Mouse (Mus musculus): ENCODE results near the gene Nav3.

DNA sequence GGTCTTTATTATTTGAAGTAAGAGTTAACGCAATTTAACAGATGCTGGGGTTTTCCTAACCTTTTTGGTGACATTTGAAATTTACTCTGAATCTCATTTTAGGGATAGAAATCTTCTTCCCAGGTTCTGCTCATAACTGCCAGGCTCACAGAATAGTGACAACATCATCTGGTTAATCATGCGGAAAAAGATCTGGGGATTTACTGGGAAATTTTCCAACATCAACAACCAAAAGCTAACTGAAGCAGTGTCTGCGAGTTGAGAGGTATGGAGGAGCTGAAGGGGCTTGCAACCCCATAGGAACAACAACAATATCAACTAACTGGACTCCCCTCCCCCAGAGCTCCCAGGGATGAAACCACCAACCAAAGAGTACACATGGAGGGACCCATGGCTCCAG, 505.7 kb downstream of the Nav3 start:
- no peak for TF ChIP-seq MYB (IDR thresholded peaks at IDR 0.05; ENCODE audit: low read depth, low read length)
- TF ChIP-seq NRF1 (IDR thresholded peaks at IDR 0.05; ENCODE audit: insufficient read depth, low read depth, low read length, poor library complexity, severe bottlenecking) = no peak
- TF ChIP-seq TAL1 (IDR thresholded peaks at IDR 0.05; ENCODE audit: low read length) = no peak
- no peak for TF ChIP-seq ZNF384 (IDR thresholded peaks at IDR 0.05; ENCODE audit: low read depth, low read length)
- no peak for TF ChIP-seq EP300 (IDR thresholded peaks at IDR 0.05; ENCODE audit: low read depth in 1 of 2, low read length in 2 of 2)

Measured in MEL (cell line).